Mouse (Mus musculus) kidney, postnatal 0 days (tissue): ENCODE results near the gene Ugt2a3. TPM values are rescaled to one million over a fixed set of nuclear protein-coding genes. Genes with fewer than 3 reads are reported as not detected.
"Not testable (repeated sequence)": the region's sequence is repeated elsewhere in the genome, so short reads cannot be mapped to it uniquely, and the experiment has no call there.

ENCODE experiments used
- ATAC-seq: fragments of 200-750 bp; cut with Nextera tagmentation; replicated peaks from 2 replicates; pipeline ENCODE4 v1.8.0; 2017; ENCODE audit warnings: low read depth, moderate number of reproducible peaks, moderate TSS enrichment, moderate library complexity; ENCODE audit not compliant: low FRiP score
- DNase-seq: peaks from one replicate; pipeline ENCODE4 v3.0.0-alpha.2; 2016; ENCODE audit warnings: low spot score
- H3K27ac ChIP-seq: fragments of 300-500 bp; sonication (generic); 2 replicates; pipeline ENCODE4 v1.5.1; 2014; ENCODE audit warnings: mild to moderate bottlenecking
- H3K27me3 ChIP-seq: fragments of 300-500 bp; sonication (generic); 2 replicates; pipeline ENCODE4 v1.6.1; 2014; ENCODE audit warnings: low read length, mixed read lengths; ENCODE audit not compliant: insufficient read depth
- H3K36me3 ChIP-seq: fragments of 300-500 bp; sonication (generic); 2 replicates; pipeline ENCODE4 v1.6.1; 2014; ENCODE audit warnings: low read length, mixed read lengths; ENCODE audit not compliant: insufficient read depth
- H3K4me1 ChIP-seq: fragments of 300-500 bp; sonication (generic); replicated peaks from 2 replicates; pipeline ENCODE4 v1.6.1; 2014; ENCODE audit warnings: antibody characterized with exemption, low read length, mixed read lengths; ENCODE audit not compliant: insufficient read depth
- H3K4me2 ChIP-seq: fragments of 300-500 bp; sonication (generic); 2 replicates; pipeline ENCODE4 v1.6.1; 2014; ENCODE audit warnings: mild to moderate bottlenecking, low read length, moderate library complexity, mixed read lengths
- H3K4me3 ChIP-seq: fragments of 300-500 bp; sonication (generic); replicated peaks from 2 replicates; pipeline ENCODE4 v1.5.1; 2014; ENCODE audit warnings: low read depth, low read length
- H3K9ac ChIP-seq: fragments of 300-500 bp; sonication (generic); 2 replicates; pipeline ENCODE4 v1.6.1; 2014; ENCODE audit warnings: low read depth, low read length
- H3K9me3 ChIP-seq: fragments of 300-500 bp; sonication (generic); replicated peaks from 2 replicates; pipeline ENCODE4 v1.6.1; 2016; ENCODE audit warnings: low read length, inconsistent platforms, mixed read lengths
- CTCF ChIP-seq: IDR thresholded peaks from 2 replicates; pipeline ENCODE4 v1.5.1; 2016; ENCODE audit warnings: antibody characterized with exemption, low read depth, mild to moderate bottlenecking, moderate library complexity
- WGBS: fragments of 180-500 bp; shearing (Covaris S2); extraction: QIAGEN DNeasy Blood & Tissue Kit; methylation state at CpG from one replicate; pipeline ENCODE4 v1.1.7; 2014; 5-methylcytosine and 5-hydroxymethylcytosine counted together
- polyA plus RNA-seq: library from polyadenylated mRNA; unstranded; fragments of >200 nt; fragmentation: Nextera tagmentation; extraction: Ambion mirVana; gene quantifications from 2 replicates; pipeline ENCODE4 v1.2.1, GENCODE M21; 2015

Gene Ugt2a3
- polyA plus RNA-seq, 1 experiment from 2014 or later: 0.18 TPM

DNA sequence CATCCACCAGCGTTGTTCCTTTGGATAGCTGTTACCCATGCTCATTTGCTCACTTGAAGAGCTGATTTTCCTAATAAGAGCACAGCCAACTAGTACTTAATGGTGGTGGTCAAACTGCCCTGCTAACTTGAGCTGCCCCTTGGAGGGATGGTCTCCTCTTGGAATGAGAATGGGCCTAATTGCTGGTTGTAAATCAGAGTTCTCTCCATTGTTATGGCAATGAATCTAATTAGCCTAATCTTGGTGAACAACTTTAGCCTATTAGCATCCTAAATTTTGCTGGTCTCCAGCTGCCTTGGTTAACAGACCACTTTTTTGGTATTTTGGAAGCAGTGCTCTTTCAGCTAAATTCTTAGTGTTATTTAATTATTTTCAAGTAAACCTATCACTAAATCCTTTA, 13.4 kb upstream of the Ugt2a3 start:
- no peaks in the 10 kb centered on the region for H3K4me1 ChIP-seq
- no peak overlapping the region for H3K4me3 ChIP-seq
- no peak overlapping the region for H3K4me2 ChIP-seq
- 19% methylated on average over 1 of the region's 1 CpGs for WGBS
- no peak for ATAC-seq
- H3K36me3 ChIP-seq: no peaks in the 10 kb centered on the region
- H3K27me3 ChIP-seq: no peaks in the 10 kb centered on the region
- H3K9me3 ChIP-seq: no peaks in the 10 kb centered on the region
- no peak for DNase-seq
- no peak overlapping the region for H3K9ac ChIP-seq
- H3K27ac ChIP-seq: no peak overlapping the region
- no peak for TF ChIP-seq CTCF

DNA sequence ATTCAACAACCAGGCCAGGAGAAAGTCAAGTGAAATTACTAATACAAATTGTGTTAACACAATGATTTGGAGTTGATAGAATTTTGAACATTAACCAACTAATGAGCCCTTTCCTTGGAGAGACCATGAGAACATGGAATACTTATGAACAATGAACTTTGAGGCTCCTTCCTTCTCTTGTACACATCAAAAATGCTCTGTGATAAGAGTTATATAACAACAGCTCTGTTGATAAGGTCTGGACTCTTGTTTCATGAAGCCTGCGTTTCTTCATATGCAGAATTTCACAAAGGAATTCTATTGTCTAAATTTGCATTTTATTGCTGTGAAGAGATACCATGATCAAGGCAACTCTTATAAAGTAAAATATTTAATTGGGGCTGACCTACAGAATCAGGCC, 12.2 kb upstream of the Ugt2a3 start:
- H3K4me3 ChIP-seq, H3K36me3 ChIP-seq, H3K9ac ChIP-seq, H3K27ac ChIP-seq, DNase-seq, H3K9me3 ChIP-seq, H3K27me3 ChIP-seq, H3K4me2 ChIP-seq, H3K4me1 ChIP-seq, ATAC-seq: not testable (repeated sequence)
- 71% methylated on average over 1 of the region's 1 CpGs for WGBS

DNA sequence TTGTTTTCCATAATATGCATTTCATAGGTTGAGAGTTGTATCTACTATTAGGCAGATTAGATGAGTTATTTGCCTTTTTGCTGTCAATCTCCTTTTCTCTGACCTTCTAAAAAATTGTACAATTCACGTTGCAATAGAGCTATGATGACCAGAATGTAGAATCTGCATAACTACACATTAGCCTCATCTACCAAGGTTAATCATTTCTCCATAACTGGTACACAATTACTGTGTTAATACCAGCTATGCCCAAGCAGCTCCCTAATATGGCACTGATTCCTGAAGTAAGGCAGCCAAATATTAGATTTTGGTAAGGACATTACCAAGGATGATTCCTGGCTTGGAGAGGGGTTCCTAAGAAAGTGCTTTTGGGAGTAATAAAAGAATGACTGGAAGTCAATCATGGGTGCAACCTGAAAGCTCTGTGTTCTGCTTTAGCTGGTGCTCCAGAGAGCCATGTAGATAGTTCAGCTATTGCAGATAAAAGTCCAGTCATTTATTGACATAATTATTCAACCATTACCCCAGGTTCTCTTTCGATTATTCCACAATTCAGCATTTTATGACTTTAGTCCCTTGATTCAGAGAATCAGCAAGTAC, 10.6 kb upstream of the Ugt2a3 start:
- H3K27me3 ChIP-seq, H3K9me3 ChIP-seq, ATAC-seq, H3K27ac ChIP-seq, H3K4me2 ChIP-seq, H3K4me1 ChIP-seq, H3K4me3 ChIP-seq, DNase-seq, H3K9ac ChIP-seq, H3K36me3 ChIP-seq: not testable (repeated sequence)
- 55% methylated on average over 2 of the region's 2 CpGs for WGBS

DNA sequence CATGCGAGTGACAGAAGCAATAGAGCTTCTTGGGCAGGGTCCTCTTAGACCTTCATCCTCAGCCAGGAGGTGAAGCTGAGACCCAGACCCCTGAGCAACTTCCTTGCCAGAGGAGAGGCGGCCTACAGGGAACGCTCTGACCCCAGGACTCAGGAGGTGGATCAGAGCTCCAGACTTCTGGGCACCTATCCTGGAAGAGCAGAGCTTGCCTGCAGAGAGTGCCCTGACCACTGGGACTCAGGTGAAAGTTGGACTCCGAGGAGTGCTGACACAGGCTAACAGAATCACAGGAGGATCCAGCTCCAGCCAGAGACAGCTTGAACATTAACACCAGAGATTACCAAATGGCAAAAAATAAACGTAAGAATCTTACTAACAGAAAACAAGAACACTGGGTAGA, 3.5 kb upstream of the Ugt2a3 start:
- no peak for DNase-seq
- H3K27me3 ChIP-seq: no peaks in the 10 kb centered on the region
- 84% methylated on average over 5 of the region's 5 CpGs for WGBS
- H3K9me3 ChIP-seq: no peaks in the 10 kb centered on the region
- H3K36me3 ChIP-seq: no peaks in the 10 kb centered on the region
- no peak overlapping the region for H3K4me2 ChIP-seq
- H3K9ac ChIP-seq: no peak overlapping the region
- TF ChIP-seq CTCF: no peak
- ATAC-seq: no peak
- no peak overlapping the region for H3K4me3 ChIP-seq
- no peak overlapping the region for H3K27ac ChIP-seq
- H3K4me1 ChIP-seq: no peaks in the 10 kb centered on the region

DNA sequence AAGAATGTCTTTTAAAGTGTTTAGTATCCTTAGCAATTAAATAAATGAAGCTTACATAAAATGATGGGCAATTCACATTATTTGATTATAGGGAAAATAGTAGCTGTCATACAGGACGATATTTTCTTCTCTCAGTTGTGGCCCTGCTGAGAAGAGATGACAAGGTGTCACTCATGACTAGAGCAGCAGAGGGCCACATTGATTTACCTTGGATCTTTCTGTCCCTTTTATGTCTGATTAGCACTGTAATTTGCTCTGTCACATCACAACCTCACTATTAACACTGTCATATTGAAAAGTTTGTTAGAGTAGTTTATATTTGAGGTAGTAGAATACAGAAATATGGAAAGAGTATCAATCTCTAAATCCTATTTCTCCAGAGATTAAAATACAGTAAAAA, 1.8 kb downstream of the Ugt2a3 start:
- Histone ChIP-seq H3K4me3 (no peak overlapping the region), H3K36me3 (no peaks in the 10 kb centered on the region), H3K4me2 (no peak overlapping the region), H3K9ac (no peak overlapping the region), H3K27ac (no peak overlapping the region), H3K4me1 (no peaks in the 10 kb centered on the region), H3K27me3 (no peaks in the 10 kb centered on the region), H3K9me3 (no peaks in the 10 kb centered on the region)
- peak; percentile 29; the same call in 1 of the 2 replicates for TF ChIP-seq CTCF
- no peak for ATAC-seq
- WGBS: 64% methylated on average over 1 of the region's 1 CpGs
- no peak for DNase-seq

DNA sequence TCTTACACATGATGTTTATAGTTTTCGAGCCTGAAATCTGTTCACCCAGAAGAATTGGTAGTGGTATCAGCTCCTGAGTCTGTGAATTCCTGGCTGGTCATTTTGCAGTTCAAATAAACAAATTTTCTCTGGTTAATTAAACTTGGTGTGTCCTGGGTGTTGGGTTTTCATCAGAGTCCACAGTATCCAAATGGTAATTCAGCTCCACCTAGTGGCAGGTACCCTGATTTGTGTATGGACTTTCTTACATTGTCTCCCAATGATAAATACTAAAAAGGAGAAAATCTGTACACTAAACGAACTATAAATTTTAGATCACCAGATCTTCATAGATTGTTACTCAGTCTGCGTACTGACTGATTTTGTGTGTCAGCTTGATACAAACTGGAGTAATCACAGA, 3.4 kb downstream of the Ugt2a3 start:
- peak; percentile 10 for DNase-seq
- no peak for ATAC-seq
- Histone ChIP-seq H3K27ac (no peak overlapping the region), H3K27me3 (no peaks in the 10 kb centered on the region), H3K36me3 (no peaks in the 10 kb centered on the region), H3K4me3 (no peak overlapping the region), H3K9ac (no peak overlapping the region), H3K4me1 (no peaks in the 10 kb centered on the region), H3K4me2 (no peak overlapping the region), H3K9me3 (no peaks in the 10 kb centered on the region)
- TF ChIP-seq CTCF: peak; percentile 66
- WGBS: 54% methylated on average over 3 of the region's 3 CpGs

DNA sequence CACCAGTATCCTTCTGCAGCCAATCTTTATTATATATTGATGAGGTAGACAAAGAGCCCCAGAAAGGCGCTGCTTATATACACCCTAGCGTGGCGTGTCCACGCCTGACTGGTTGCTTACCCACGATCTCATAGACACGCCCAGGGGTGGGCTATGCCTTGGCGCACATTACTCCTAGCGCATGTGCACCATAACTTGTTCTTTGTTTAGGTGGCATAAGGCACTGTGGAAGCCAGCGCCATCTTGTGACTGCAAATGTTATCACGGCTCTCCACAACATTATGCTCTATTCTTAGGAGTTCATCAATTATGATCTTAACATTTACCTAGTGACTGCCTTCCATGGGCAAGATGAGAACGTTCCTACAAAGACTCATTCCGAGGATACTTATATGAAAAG, 25.6 kb downstream of the Ugt2a3 start:
- H3K36me3 ChIP-seq: no peaks in the 10 kb centered on the region
- ATAC-seq (no peak), DNase-seq (no peak)
- H3K27ac ChIP-seq: no peak overlapping the region
- H3K27me3 ChIP-seq: no peaks in the 10 kb centered on the region
- no peak overlapping the region for H3K4me3 ChIP-seq
- H3K4me1 ChIP-seq: no peaks in the 10 kb centered on the region
- no peaks in the 10 kb centered on the region for H3K9me3 ChIP-seq
- no peak for TF ChIP-seq CTCF
- H3K9ac ChIP-seq: no peak overlapping the region
- WGBS: 96% methylated on average over 12 of the region's 12 CpGs
- H3K4me2 ChIP-seq: no peak overlapping the region

DNA sequence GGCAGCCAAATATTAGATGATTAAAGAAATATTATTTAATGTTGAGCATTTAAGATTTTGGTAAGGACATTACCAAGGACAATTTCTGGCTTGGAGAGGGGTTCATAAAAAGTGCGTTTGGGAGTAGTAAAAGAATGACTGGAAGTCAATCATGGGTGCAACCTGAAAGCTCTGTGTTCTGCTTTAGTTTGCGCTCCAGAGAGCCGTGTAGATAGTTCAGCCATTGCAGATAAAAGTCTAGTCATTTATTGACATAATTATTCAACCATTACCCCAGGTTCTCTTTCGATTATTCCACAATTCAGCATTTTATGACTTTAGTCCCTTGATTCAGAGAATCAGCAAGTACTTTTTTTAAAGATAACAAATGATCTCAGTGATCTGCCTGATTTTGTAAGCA, 50.8 kb downstream of the Ugt2a3 start:
- 56% methylated on average over 4 of the region's 4 CpGs for WGBS
- H3K9ac ChIP-seq, H3K36me3 ChIP-seq, H3K9me3 ChIP-seq, H3K27ac ChIP-seq, DNase-seq, H3K4me2 ChIP-seq, H3K27me3 ChIP-seq, H3K4me3 ChIP-seq, H3K4me1 ChIP-seq, ATAC-seq: not testable (repeated sequence)

DNA sequence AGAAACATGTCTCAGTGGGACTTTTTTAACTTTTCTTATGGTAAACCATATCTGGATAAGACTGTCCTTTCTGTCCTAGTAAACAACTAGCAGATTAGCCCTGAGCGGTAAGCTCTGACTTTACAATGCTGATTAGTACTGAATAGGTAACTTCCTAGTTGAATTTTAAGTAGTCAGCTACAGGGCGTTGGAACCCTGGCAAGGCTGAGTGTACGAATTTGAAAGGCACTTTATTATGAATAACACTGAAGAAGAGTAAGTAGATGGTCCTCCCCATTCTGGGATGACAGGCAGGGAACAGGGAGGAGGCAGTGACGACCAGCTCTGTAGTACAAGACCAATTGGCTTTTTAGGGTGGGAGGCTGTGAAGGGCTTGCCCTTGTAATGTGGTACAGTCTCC, 61.0 kb downstream of the Ugt2a3 start:
- not testable (repeated sequence) for H3K27me3 ChIP-seq, H3K9ac ChIP-seq, ATAC-seq, DNase-seq, H3K4me3 ChIP-seq, H3K27ac ChIP-seq, H3K4me1 ChIP-seq, H3K9me3 ChIP-seq, H3K4me2 ChIP-seq, H3K36me3 ChIP-seq
- WGBS: 81% methylated on average over 4 of the region's 4 CpGs
